Mouse (Mus musculus): Measurements from ENCODE around the gene Metrn.

Gene Metrn

DNA sequence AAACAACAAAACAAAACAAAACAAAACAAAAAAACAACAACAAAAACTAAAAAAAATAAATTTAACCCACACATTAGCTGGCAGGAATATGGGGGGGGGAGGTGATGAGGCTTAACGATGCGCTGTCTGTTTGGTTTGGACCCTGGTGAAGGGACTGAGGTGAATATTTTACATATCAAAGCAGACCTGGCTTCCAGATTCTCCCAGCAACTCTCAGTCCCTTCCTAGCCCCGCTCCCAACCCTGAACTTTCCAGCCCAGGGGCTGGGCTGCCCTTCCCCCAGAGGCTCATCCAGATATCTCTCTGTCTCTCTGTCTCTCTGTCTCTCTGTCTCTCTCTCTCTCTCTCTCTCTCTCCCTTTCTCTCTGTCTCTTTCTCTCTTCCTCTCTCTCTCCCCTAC is 34.3 kb downstream of the Metrn start:
- no peak for DNase-seq

DNA sequence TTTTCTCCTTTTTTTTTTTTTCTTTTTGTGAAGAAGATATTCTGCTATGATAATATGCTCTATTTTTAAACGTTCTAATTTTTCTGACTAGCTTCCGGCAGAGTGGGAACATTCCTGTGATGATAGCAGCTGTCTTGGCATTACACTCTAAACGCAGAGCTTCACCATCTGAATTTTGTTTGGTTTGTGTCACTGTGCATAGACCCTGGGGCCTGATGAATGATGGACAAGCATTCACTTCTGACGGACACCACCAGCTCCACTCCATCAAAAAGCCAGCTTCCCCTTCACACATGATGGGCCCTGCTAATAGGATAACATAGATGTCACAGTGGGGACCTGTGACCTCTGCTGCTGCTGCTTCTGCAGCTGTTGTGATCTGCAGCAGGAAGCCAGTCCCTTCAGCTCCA is 35.4 kb downstream of the Metrn start:
- DNase-seq, result no peak

DNA sequence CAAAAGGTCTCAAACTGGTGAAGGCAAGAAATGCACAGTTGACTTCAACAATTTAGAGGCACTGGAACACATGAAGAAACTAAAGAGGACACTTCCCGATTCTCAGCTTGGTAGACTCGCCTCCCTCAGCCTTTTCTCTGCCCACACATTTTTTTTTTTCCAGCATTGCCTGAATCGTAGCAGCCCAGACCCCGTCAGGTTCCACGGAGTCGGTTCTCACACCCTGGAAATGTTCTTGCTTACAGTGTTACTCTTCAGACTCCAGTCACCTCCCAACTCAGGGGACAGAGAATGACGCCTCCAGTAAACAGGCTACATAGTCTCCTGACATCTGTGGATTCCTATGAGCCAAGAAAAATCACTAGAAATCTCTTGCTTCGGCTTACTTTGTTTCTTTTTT is 36.8 kb downstream of the Metrn start:
- no peak for DNase-seq

DNA sequence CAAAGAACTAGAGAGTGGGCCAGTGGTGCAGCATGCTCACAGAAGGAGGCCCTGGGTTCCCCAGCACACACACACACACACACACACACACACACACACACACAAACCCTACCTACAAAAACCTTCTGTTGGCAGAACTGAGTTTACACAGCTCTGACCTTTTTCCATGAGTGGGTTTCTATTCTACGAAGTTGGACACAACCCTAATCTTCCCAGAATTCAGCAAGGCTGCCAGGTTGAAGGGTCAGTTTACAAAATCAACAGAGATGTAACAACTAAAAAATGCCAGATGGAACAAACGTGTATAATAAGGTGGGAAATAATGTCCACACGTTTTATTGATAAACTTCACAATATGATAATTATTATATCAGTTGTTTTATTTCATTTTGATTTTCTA is 39.2 kb downstream of the Metrn start:
- DNase-seq, result no peak

DNA sequence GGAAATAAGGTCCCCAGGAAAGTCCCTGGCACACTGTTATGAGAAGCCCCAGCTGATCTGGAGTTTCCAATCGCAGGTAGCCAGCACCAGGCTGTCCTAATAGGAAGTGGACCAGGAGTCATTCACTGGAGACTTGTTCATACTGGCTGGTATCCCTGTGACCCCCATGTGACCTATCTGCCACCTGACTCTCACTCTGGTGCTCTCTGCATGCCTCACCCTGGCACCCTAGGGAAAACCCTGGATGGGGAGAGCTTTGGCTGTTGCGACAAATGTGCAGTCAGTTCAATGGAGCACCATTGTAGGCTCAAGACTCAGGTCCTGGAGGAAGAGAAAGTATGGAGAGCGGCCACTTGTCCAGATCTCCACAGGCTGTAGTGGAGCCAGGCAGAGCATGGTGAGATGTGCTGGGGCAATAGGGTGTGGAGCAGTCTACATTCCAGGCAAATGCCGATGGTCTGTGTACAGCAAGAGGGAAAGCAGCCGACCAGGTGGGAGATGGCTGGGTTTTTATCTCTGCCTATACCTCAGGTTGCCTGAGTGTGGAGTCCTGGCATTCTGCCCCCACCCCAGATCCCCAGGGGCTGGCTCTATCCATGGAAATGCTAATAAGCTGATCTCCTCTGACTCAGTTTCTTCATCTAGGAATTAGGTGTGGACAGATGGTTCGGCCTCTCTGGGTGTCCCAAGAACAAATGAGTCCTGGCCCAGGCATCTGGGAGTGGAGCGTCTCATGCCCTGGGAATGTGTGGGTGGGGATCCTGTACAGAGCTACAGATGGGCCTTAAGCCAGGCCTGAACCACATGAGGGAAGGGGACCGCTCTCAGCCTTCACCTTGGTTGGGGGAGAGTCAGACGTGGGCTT is 40.3 kb downstream of the Metrn start:
- no peak for DNase-seq

DNA sequence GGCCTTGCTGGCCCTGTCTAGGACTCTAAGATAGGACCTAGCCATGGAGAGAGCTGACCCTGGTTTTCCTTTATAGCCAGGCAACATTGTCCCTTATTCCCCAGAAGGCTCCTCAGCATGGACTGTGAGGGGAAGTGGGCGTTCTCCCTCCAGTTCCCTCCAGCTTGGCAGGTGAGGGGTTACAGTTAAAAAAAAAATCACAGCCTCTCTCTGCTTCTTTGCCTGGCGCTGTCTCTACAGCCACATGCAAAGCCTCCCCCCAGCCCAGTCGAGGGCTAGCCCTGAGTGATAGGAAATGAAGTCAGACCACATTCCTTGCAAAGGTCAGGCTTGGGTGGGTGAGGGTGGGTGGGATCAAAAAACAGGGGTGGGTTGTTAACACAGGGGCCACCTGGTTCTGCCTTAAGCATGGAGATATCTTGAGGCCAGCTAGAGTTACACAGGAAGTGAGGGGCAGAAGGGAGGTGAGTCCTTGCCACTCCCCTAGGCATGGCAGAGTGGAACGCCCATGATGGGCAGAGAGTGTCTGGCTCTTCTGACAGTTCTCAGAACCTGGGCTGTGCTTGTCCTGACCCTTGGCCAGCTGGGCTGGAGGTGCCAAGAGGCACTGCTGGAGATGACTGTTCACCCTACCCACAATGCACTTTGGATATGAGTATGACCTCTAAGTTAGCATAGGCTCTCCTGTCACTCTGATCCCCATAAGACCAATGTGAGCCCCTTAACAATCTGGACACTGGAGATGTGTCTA is 41.1 kb downstream of the Metrn start:
- no peak for DNase-seq

DNA sequence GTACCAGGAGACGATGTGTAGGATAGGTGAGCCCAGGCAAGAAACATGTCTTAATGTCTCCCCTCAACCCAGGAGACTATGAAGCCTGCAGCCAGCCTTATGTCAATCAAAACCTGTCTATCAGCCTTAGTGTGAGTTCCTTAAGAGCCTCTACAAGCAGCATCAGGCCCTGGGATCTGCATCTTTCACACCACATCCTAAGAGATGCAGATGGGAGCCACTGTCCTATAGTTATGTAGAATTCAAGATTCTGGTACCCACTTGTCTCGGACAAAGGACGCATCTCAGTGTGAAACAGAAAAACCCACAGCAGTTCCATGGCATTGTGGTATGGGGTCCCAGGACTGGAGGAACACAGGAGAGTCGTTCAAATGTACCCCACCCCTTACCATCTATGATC is 41.9 kb downstream of the Metrn start:
- DNase-seq, result no peak

DNA sequence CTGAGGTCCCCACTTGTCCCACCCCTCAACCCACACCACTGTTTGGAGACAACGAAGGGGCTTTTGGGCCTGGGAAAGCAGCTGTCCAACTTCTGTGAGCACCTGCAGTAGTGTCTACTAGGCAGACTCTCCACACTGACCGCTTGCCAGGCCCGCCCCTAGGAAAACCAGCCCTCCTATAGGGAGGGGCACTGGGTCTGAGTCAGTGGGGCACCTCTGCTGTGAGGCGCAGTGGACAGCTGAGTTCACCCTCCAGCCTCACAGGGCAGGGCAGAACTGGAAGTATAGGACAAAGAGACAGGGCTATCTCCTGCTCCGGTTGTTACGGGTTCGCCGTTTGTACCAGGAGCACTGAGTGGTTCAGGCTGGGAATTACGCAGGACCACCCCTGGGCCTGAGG is 42.7 kb downstream of the Metrn start, which contains the start of gene Msln:
Msln (minus strand) TSS at position 138 of the 400 bp plus-strand sequence.
- DNase-seq, result no peak

DNA sequence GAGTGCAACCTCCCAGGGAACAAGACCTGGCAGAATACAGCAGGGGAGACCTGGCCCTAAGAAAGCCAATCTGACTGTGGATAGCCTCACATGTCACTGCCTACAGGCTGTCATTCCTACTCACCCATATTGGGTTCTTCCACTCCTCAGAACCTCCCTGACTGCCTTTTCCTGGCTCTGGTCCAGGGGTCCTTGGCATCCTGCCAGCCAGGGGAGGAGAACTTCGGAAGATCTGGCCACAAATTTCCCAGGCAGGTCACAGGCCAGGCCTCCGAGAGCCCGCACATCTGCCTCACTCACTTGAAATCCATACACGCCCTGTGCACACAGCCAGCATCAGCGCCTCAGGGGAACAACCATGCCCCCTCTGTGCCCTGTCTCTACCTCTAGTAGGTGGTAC is 45.5 kb downstream of the Metrn start:
- DNase-seq, result no peak

DNA sequence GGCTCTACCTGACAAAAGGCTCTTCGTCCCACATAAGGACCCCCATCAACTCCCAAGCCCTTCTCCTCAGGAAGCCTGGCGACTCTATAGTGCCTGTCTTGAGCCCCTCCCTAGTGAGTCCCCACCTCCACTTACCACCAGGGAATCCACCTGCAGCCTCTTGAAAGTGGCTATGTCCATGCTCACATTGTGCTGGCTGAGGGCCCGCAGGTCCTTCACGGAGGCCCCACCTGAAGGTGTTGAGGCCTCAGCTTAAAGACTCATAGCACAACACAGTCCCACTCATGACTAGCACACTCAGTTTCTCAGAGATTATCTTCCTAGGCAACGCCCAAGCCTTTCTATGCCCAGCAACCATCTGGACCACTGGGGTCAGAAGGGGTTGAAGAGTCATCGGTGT is 47.6 kb downstream of the Metrn start:
- DNase-seq, result no peak

DNA sequence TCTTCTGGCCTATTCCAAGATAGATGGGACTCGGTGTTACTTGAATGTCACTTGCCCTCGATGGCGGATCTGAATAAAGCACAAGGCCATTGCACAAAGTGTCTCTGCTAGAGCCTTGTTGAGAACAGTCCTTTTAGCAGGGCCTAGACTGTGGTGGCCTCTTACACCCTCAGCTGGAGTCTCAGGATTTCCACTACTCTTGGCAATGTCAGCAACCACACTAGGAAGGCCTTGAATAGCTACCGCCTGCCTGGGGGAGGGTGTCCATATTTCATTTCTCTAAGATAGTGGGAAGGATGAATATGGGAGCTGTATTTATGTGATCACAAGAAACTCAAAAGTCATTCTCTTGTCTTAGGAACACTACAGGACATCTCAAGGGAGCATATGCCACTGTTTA is 48.7 kb downstream of the Metrn start:
- no peak for DNase-seq

DNA sequence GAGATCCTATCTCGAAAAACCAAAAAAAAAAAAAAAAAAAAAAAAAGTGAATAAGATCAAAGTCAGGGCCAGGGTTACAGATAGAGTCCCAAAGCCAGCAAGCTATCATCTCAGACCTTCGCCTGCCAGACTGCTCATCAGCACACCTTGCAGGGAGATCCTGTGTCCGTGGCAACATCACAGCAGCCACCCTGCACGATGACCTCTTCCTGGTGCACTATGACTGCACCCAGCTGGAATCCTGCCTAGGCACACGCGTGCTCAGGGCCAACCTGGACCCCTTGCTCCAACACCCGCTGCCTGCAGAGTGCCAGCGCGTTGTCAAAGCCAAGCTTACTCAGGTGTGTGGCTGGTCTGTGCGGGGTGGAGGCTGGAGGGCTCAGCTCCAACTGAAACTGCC is 52.6 kb downstream of the Metrn start:
- no peak for DNase-seq

DNA sequence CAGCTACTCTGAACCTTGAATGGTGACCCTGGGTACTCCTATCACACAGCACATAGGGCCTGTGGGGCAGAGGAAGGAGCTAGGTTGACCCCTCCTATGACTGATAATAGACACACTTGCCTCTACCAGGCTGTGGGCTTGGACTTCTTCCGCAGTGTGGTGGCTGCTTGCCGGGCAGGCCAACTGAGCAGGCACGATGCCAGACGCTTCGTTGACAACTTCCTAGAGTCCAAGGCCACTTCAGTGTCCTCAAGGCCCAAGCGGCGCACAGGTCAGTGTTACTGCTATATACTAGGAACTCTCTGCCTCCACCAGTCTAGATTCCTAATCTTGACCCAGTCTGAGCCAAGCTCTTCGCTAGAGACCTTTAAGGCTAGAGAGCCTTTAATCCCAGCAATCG is 53.1 kb downstream of the Metrn start:
- no peak for DNase-seq

All from thymus, adult 18-20 months (tissue).